Mouse (Mus musculus): ENCODE measurements around the gene Olfr1061. TPM values are rescaled to one million over a fixed set of nuclear protein-coding genes. Genes with fewer than 3 reads are reported as not detected.
"Not testable (repeated sequence)": the region's sequence is repeated elsewhere in the genome, so short reads cannot be mapped to it uniquely, and the experiment has no call there.

The Olfr1061 gene
- not detected for total RNA-seq (2021)

- DNase-seq, result no peak
- intact Hi-C loops (cut with DNase I), result no loop called here
These were observed at the start of gene Olfr1061 for GRCm38 (mm10) chr2:86413950-86414349. Gene Olfr1061 (minus strand): TSS chr2:86414050.

GRCm38 (mm10) chr2:86460434-86460833, 46.6 kb upstream of the Olfr1061 start:
- DNase-seq, result no peak
- intact Hi-C loops (cut with DNase I), result loop anchor here (10.0 kb wide), 1 partner anchor 1336 kb away; no protein-coding TSS in a partner anchor

GRCm38 (mm10) chr2:86456169-86456568, 42.3 kb upstream of the Olfr1061 start, which contains the start of gene Olfr1066:
Gene Olfr1066 (minus strand): TSS chr2:86456269.
- intact Hi-C loops (cut with DNase I), result no loop called here
- DNase-seq, result no peak

- intact Hi-C loops (cut with DNase I), result not testable (repeated sequence)
These were observed 36.6 kb upstream of the Olfr1061 start, which contains the start of gene Olfr1065 for GRCm38 (mm10) chr2:86450491-86450890. Gene Olfr1065 (minus strand): TSS chr2:86450591.

DNA sequence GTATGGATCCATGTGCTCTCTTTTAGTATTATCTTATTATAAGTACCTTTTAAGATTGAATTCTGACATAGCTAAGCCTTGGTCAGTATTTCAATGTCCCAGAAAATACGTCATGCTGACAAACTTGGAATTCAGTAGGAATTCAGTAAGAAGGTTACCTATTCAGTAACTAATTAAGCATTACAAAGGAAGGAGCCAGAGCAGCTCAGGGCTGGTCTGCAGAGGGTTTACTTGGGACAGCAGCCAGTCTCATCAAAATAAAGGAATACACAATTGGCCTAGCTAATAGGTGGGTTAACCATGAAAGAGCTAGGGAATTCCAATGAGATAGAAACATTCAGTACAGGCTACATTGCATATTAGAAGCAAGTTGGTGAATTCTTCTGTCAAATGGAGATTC, 28.3 kb upstream of the Olfr1061 start:
- intact Hi-C loops (cut with DNase I), result loop anchor here (10.0 kb wide), 1 partner anchor 707 kb away; no protein-coding TSS in a partner anchor
- DNase-seq, result not testable (repeated sequence)

More at GRCm38 (mm10) chr2:86450491-86450890, 36.6 kb upstream of the Olfr1061 start, which contains the start of gene Olfr1065:
- DNase-seq, result not testable (repeated sequence)

DNA sequence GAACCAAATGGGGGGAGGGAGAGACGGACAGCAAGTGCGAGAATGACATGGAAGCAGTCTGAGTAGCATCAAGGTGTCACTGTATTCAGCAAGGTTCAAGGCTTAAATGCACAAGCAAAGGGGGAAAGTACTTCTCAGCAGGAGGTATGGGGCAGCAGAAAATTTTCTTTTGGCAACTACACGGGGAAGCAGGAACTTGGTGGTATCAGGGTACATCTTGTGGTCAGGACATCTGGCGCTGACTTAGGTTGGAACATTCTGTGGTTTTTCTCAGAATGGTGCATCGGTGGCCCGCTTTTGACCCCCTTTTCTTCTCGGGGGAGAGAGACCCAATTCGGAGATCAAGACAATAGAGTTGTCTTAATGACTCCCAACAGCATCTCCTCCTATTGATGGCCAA, 14.7 kb upstream of the Olfr1061 start:
- DNase-seq; intact Hi-C loops (cut with DNase I): not testable (repeated sequence)

- DNase-seq; intact Hi-C loops (cut with DNase I): not testable (repeated sequence)
These were observed 12.8 kb upstream of the Olfr1061 start, which contains the start of gene Olfr1062 for GRCm38 (mm10) chr2:86426649-86427048. Gene Olfr1062 (minus strand): TSS chr2:86426749.

- no peak for DNase-seq
- intact Hi-C loops (cut with DNase I), result no loop called here
These were observed 18.7 kb downstream of the Olfr1061 start for GRCm38 (mm10) chr2:86395114-86395513.

- DNase-seq; intact Hi-C loops (cut with DNase I): not testable (repeated sequence)
These were observed 25.4 kb downstream of the Olfr1061 start, which contains the start of gene Olfr1058 for GRCm38 (mm10) chr2:86388461-86388860. Gene Olfr1058 (minus strand): TSS chr2:86388561.

DNA sequence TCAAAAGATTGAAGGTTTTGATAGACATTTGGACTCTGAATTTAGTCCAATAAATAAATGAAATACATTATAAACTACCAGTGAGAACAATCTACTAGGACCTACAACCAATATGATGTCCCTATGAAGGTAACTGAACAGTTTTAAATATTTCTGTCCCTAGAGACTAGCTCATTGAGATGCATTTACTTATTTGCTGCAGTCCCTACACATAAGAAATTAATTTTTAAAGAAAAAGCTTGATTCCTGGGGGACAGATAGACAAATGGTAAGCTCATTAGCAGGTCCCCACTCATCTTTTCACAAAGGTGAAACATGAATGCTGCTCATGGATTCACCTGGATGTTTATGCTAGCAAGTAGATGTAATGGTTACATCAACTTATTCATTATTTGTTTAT, 35.6 kb downstream of the Olfr1061 start, which contains the start of gene Olfr1057:
TSS of gene Olfr1057 (minus strand) at position 101 of the 400 bp plus-strand sequence.
- DNase-seq, result no peak
- intact Hi-C loops (cut with DNase I), result no loop called here

DNA sequence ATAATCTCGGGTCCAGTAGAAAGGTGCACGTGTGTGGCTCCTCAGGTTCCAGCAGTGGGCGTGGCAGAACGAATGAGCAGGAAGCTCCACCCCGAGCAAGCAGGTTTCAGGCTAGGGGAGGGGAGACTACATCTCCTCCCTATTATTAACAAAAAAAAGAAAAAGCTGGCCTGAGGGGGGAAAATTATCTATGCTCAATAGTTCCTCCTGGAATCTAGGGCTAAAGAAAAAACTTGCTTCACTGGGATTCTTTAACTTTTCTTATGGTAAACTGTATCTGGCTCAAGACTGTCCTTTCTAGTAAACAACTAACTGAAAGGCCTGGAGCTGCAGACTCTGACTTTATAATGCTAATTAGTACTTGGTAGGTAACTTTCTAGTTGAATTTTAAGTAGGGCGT, 47.5 kb downstream of the Olfr1061 start:
- DNase-seq; intact Hi-C loops (cut with DNase I): not testable (repeated sequence)

Other genes with a start within 250 kb of the Olfr1061 start
- not detected for gene Olfr1043, start 246.5 kb downstream of the Olfr1061 start, total RNA-seq (2021)
- gene Olfr1044, start 236.2 kb downstream of the Olfr1061 start, total RNA-seq (2021), result not detected
- not detected for gene Olfr52, start 228.4 kb downstream of the Olfr1061 start, total RNA-seq (2021)
- not detected for gene Olfr1045, start 211.0 kb downstream of the Olfr1061 start, total RNA-seq (2021)
- not detected for gene Olfr1046, start 194.7 kb downstream of the Olfr1061 start, total RNA-seq (2021)
- gene Olfr1047, start 182.6 kb downstream of the Olfr1061 start, total RNA-seq (2021), result not detected
- gene Olfr1048, start 173.8 kb downstream of the Olfr1061 start, total RNA-seq (2021), result not detected
- gene Olfr1049, start 155.7 kb downstream of the Olfr1061 start, total RNA-seq (2021), result not detected
- gene Olfr1051, start 135.0 kb downstream of the Olfr1061 start, total RNA-seq (2021), result not detected
- gene Olfr1052, start 121.6 kb downstream of the Olfr1061 start, total RNA-seq (2021), result not detected
- not detected for gene Olfr1053, start 98.8 kb downstream of the Olfr1061 start, total RNA-seq (2021)
- not detected for gene Olfr1054, start 78.6 kb downstream of the Olfr1061 start, total RNA-seq (2021)
- gene Olfr1055, start 63.8 kb downstream of the Olfr1061 start, total RNA-seq (2021), result not detected
- not detected for gene Olfr1056, start 51.6 kb downstream of the Olfr1061 start, total RNA-seq (2021)
- gene Olfr1057, start 35.7 kb downstream of the Olfr1061 start, total RNA-seq (2021), result not detected
- gene Olfr1058, start 25.5 kb downstream of the Olfr1061 start, total RNA-seq (2021), result not detected
- gene Olfr1062, start 12.7 kb upstream of the Olfr1061 start, total RNA-seq (2021), result not detected
- not detected for gene Olfr1065, start 36.5 kb upstream of the Olfr1061 start, total RNA-seq (2021)
- gene Olfr1066, start 42.2 kb upstream of the Olfr1061 start, total RNA-seq (2021), result not detected
- not detected for gene Olfr228, start 73.3 kb upstream of the Olfr1061 start, total RNA-seq (2021)
- not detected for gene Olfr1076, start 94.4 kb upstream of the Olfr1061 start, total RNA-seq (2021)
- not detected for gene Olfr1079, start 128.4 kb upstream of the Olfr1061 start, total RNA-seq (2021)
- not detected for gene Olfr1080, start 144.2 kb upstream of the Olfr1061 start, total RNA-seq (2021)
- gene Olfr1082, start 184.9 kb upstream of the Olfr1061 start, total RNA-seq (2021), result not detected
- gene Olfr1084, start 225.7 kb upstream of the Olfr1061 start, total RNA-seq (2021), result not detected
- not detected for gene Olfr1085, start 248.0 kb upstream of the Olfr1061 start, total RNA-seq (2021)